Mouse (Mus musculus) intestine, embryonic 15.5 days (tissue): ENCODE data around the gene St3gal4. TPM values are rescaled to one million over a fixed set of nuclear protein-coding genes. Genes with fewer than 3 reads are reported as not detected.

Experiments
- ATAC-seq: fragments of 200-750 bp; cut with Nextera tagmentation; 2 replicates; pipeline ENCODE4 v1.8.0; 2017; ENCODE audit warnings: moderate TSS enrichment, moderate library complexity
- H3K27ac ChIP-seq: fragments of 300-500 bp; sonication (generic); 2 replicates; pipeline ENCODE4 v1.5.1; 2015; ENCODE audit warnings: mild to moderate bottlenecking, inconsistent platforms
- H3K27me3 ChIP-seq: fragments of 300-500 bp; sonication (generic); replicated peaks from 2 replicates; pipeline ENCODE4 v1.6.1; 2015; ENCODE audit warnings: inconsistent platforms
- H3K36me3 ChIP-seq: fragments of 300-500 bp; sonication (generic); 2 replicates; pipeline ENCODE4 v1.6.1; 2015; ENCODE audit warnings: inconsistent platforms
- H3K4me1 ChIP-seq: fragments of 300-500 bp; sonication (generic); replicated peaks from 2 replicates; pipeline ENCODE4 v1.6.1; 2015; ENCODE audit warnings: inconsistent platforms
- H3K4me2 ChIP-seq: fragments of 300-500 bp; sonication (generic); replicated peaks from 2 replicates; pipeline ENCODE4 v1.6.1; 2015; ENCODE audit warnings: mild to moderate bottlenecking, inconsistent platforms
- H3K4me3 ChIP-seq: fragments of 300-500 bp; sonication (generic); replicated peaks from 2 replicates; pipeline ENCODE4 v1.5.1; 2015; ENCODE audit warnings: inconsistent platforms
- H3K9ac ChIP-seq: fragments of 300-500 bp; sonication (generic); 2 replicates; pipeline ENCODE4 v1.6.1; 2015; ENCODE audit warnings: inconsistent platforms
- H3K9me3 ChIP-seq: fragments of 300-500 bp; sonication (generic); 2 replicates; pipeline ENCODE4 v1.6.1; 2016; ENCODE audit warnings: inconsistent platforms
- WGBS: fragments of 180-500 bp; shearing (Covaris S2); methylation state at CpG from one replicate; pipeline ENCODE4 v1.1.7; 2015; 5-methylcytosine and 5-hydroxymethylcytosine counted together
- polyA plus RNA-seq: library from polyadenylated mRNA; unstranded; fragments of >200 nt; fragmentation: Nextera tagmentation; extraction: Ambion mirVana; gene quantifications from 2 replicates; pipeline ENCODE4 v1.2.1, GENCODE M21; 2015

St3gal4 gene
- polyA plus RNA-seq, 1 experiment from 2014 or later = 146 TPM

DNA sequence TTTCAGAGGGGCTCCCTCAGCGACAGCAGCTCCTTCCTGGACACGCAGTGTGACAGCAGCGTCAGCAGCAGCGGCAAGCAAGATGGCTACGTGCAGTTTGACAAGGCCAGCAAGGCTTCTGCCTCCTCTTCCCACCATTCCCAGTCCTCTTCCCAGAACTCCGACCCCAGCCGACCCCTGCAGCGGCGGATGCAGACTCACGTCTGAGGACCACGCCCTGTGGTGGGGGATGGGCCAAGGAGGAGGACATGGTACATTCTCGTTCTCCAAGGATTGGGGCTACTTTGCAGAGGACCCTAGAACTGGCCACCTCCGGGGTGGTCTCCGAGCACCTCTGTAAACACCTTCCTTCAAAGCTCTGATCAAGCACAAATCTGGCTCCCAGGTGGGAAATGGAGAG lies 84.0 kb downstream of the St3gal4 start:
- H3K36me3 ChIP-seq = no peaks in the 10 kb centered on the region
- peaks cover 10% of the 10 kb centered on the region; the same call in 1 of the 2 replicates for H3K4me1 ChIP-seq
- no peak overlapping the region for H3K9ac ChIP-seq
- H3K27me3 ChIP-seq = no peaks in the 10 kb centered on the region
- no peak for ATAC-seq
- H3K4me3 ChIP-seq = no peak overlapping the region
- H3K9me3 ChIP-seq = no peaks in the 10 kb centered on the region
- no peak overlapping the region for H3K27ac ChIP-seq
- no peak overlapping the region for H3K4me2 ChIP-seq
- WGBS = 45% methylated on average over 14 of the region's 14 CpGs

DNA sequence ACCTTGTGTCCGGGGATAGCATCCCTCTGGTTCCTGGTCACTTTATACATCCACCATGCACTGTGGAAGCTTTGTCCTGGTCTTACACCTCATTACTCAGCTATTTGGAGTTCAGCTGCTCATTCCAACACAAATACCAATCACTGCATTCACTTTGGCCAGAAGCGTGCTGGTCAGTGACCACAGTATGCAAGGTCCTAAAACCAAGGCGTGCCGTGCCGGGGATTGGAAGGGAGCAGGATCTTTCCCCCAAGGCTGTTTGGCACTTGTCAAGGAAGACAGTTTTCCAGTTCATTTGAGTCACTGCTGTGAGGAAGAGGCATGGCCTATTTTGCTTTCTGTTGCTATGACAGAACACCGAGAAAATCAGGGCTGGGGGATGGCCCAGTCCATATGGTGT lies 86.6 kb downstream of the St3gal4 start:
- Histone ChIP-seq H3K4me1 (peaks cover 5% of the 10 kb centered on the region; the same call in 1 of the 2 replicates), H3K9me3 (no peaks in the 10 kb centered on the region), H3K27ac (no peak overlapping the region), H3K4me3 (no peak overlapping the region), H3K27me3 (no peaks in the 10 kb centered on the region), H3K4me2 (no peak overlapping the region), H3K36me3 (no peaks in the 10 kb centered on the region), H3K9ac (no peak overlapping the region)
- ATAC-seq = no peak
- WGBS = 76% methylated on average over 6 of the region's 6 CpGs

DNA sequence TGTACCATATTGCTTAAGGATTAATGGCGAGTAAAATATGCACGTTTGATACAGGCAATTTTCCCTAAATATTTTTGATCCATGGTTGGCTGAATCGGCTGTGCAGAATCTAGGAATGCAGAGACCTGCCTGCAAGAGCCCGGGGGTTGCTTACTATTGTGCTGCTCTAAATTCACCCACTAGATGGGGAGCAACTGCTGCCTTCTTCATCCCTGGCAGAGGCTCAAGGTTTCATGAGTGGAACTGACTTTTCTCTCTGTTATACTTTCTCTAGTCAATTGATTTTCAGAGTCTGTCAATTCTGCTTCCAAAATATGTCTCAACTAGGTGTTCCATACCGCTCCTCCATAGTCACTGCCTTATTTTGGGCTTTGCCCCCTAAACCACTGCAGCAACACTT lies 88.2 kb downstream of the St3gal4 start:
- no peak for ATAC-seq
- no peaks in the 10 kb centered on the region for H3K36me3 ChIP-seq
- no peak overlapping the region for H3K4me3 ChIP-seq
- H3K27ac ChIP-seq = no peak overlapping the region
- H3K9ac ChIP-seq = no peak overlapping the region
- no peak overlapping the region for H3K4me2 ChIP-seq
- peaks cover 4% of the 10 kb centered on the region for H3K27me3 ChIP-seq
- 65% methylated on average over 5 of the region's 5 CpGs for WGBS
- no peaks in the 10 kb centered on the region for H3K9me3 ChIP-seq
- H3K4me1 ChIP-seq = peaks cover 5% of the 10 kb centered on the region; the same call in 1 of the 2 replicates

DNA sequence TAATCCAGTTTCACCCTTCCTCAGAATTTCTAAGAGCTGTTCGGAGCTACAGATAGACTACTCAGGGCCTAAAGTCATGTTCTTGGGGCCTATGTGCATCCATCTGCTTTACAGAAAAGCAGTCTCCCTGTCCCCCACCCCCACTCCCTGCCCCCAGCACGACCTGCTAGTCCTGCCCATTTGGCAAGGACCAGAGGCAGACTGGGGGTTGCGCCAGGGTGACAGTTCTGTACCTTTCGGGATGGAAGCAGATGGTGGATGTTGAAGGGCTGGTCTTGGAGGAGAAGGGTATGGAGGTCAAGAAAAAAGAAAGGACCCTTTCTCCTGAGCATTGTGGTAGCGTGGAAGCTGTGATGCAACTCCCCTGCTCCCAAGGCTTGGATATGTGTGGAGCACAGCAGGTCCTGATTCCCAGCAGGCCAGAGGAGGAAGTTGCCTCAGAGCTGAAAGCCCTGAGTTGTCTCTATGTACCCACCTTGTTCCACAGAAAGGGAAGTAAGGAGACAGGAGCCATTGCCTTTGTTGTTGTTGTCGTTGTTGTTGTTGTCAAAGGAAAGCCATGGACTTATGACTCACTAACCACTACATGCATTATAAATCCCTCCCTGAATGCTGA lies 91.6 kb downstream of the St3gal4 start:
- no peaks in the 10 kb centered on the region for H3K9me3 ChIP-seq
- H3K36me3 ChIP-seq = no peaks in the 10 kb centered on the region
- 85% methylated on average over 6 of the region's 6 CpGs for WGBS
- no peak for ATAC-seq
- H3K4me3 ChIP-seq = no peak overlapping the region
- no peak overlapping the region for H3K4me2 ChIP-seq
- H3K9ac ChIP-seq = no peak overlapping the region
- H3K27ac ChIP-seq = no peak overlapping the region
- H3K27me3 ChIP-seq = peaks cover 15% of the 10 kb centered on the region
- H3K4me1 ChIP-seq = 0 out of 2 replicates have a peak, but pooled peaks cover 7% of the 10 kb centered on the region

- 52% methylated on average over 6 of the region's 6 CpGs for WGBS
- no peak overlapping the region for H3K27ac ChIP-seq
- H3K9me3 ChIP-seq = no peaks in the 10 kb centered on the region
- no peak overlapping the region for H3K4me2 ChIP-seq
- H3K27me3 ChIP-seq = peaks cover 15% of the 10 kb centered on the region
- no peaks in the 10 kb centered on the region for H3K36me3 ChIP-seq
- H3K9ac ChIP-seq = no peak overlapping the region
- ATAC-seq = no peak
- H3K4me3 ChIP-seq = no peak overlapping the region
- 0 out of 2 replicates have a peak, but pooled peaks cover 7% of the 10 kb centered on the region for H3K4me1 ChIP-seq
Measured at GRCm38 (mm10) chr9:35026897-35027311, 92.2 kb downstream of the St3gal4 start.

DNA sequence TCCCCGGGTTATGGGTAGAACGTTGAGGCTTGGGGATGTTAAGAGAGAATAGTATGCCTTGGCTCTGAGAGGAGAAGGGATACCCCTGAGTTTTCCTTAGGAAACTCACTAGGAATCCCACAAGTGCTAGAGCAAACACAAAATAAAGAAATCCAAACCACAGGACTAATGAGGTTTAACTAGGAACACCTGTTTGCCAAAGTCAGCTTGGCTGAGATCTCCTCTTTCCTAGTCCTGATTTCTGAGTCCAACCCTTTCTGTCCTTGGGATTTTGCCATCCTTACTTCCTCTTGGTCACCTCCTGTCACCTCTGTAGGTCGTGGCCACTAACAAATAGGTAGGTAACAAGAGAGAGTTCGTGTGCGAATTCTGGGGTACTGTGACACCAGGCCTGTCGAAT lies 92.8 kb downstream of the St3gal4 start:
- no peak overlapping the region for H3K4me2 ChIP-seq
- peaks cover 15% of the 10 kb centered on the region for H3K27me3 ChIP-seq
- H3K27ac ChIP-seq = no peak overlapping the region
- ATAC-seq = no peak
- 91% methylated on average over 6 of the region's 6 CpGs for WGBS
- no peak overlapping the region for H3K4me3 ChIP-seq
- H3K9ac ChIP-seq = no peak overlapping the region
- H3K4me1 ChIP-seq = 0 out of 2 replicates have a peak, but pooled peaks cover 7% of the 10 kb centered on the region
- no peaks in the 10 kb centered on the region for H3K36me3 ChIP-seq
- no peaks in the 10 kb centered on the region for H3K9me3 ChIP-seq

GRCm38 (mm10) chr9:35024591-35025496 lies 94.2 kb downstream of the St3gal4 start:
- Histone ChIP-seq H3K9ac (peak overlapping the region; percentile 23; the same call in 1 of the 2 replicates), H3K4me2 (peak overlapping the region; percentile 58), H3K4me3 (peak overlapping the region; percentile 15), H3K36me3 (no peaks in the 10 kb centered on the region), H3K4me1 (peaks cover 11% of the 10 kb centered on the region), H3K9me3 (no peaks in the 10 kb centered on the region), H3K27ac (no peak overlapping the region), H3K27me3 (peaks cover 15% of the 10 kb centered on the region)
- 9% methylated on average over 25 of the region's 25 CpGs for WGBS
- peak; percentile 31 for ATAC-seq

- 77% methylated on average over 1 of the region's 1 CpGs for WGBS
- no peak overlapping the region for H3K4me2 ChIP-seq
- ATAC-seq = no peak
Measured at GRCm38 (mm10) chr9:35021744-35022143, 97.3 kb downstream of the St3gal4 start.

GRCm38 (mm10) chr9:35020015-35020653 lies 98.9 kb downstream of the St3gal4 start:
- Histone ChIP-seq H3K4me2 (no peak overlapping the region), H3K9me3 (no peaks in the 10 kb centered on the region), H3K9ac (no peak overlapping the region), H3K4me1 (peaks cover 18% of the 10 kb centered on the region), H3K27me3 (peaks cover 4% of the 10 kb centered on the region), H3K4me3 (no peak overlapping the region), H3K27ac (no peak overlapping the region), H3K36me3 (no peaks in the 10 kb centered on the region)
- WGBS = 47% methylated on average over 11 of the region's 11 CpGs
- ATAC-seq = no peak

More at GRCm38 (mm10) chr9:35021744-35022143, 97.3 kb downstream of the St3gal4 start:
- no peak overlapping the region for H3K9ac ChIP-seq
- no peaks in the 10 kb centered on the region for H3K9me3 ChIP-seq
- no peak overlapping the region for H3K27ac ChIP-seq
- H3K4me3 ChIP-seq = no peak overlapping the region
- peaks cover 15% of the 10 kb centered on the region for H3K27me3 ChIP-seq
- no peaks in the 10 kb centered on the region for H3K36me3 ChIP-seq
- H3K4me1 ChIP-seq = peaks cover 20% of the 10 kb centered on the region

- no peak overlapping the region for H3K27ac ChIP-seq
- H3K4me3 ChIP-seq = no peak overlapping the region
- peaks cover 13% of the 10 kb centered on the region for H3K4me1 ChIP-seq
- ATAC-seq = peak; percentile 49
- H3K9me3 ChIP-seq = no peaks in the 10 kb centered on the region
- 16% methylated on average over 3 of the region's 3 CpGs for WGBS
- H3K36me3 ChIP-seq = no peaks in the 10 kb centered on the region
- H3K4me2 ChIP-seq = no peak overlapping the region
- H3K9ac ChIP-seq = no peak overlapping the region
- H3K27me3 ChIP-seq = no peaks in the 10 kb centered on the region
Measured at GRCm38 (mm10) chr9:35019372-35019771, 99.7 kb downstream of the St3gal4 start.

GRCm38 (mm10) chr9:35018056-35018455 lies 101.0 kb downstream of the St3gal4 start:
- no peaks in the 10 kb centered on the region for H3K36me3 ChIP-seq
- H3K4me3 ChIP-seq = no peak overlapping the region
- ATAC-seq = 0 out of 2 replicates have a peak, but pooled peaks have one; percentile 26
- no peak overlapping the region for H3K27ac ChIP-seq
- no peaks in the 10 kb centered on the region for H3K9me3 ChIP-seq
- no peak overlapping the region for H3K9ac ChIP-seq
- 23% methylated on average over 5 of the region's 5 CpGs for WGBS
- H3K4me2 ChIP-seq = 0 out of 2 replicates have a peak overlapping the region, but pooled peaks have one; percentile 37
- peaks cover 13% of the 10 kb centered on the region for H3K4me1 ChIP-seq
- H3K27me3 ChIP-seq = no peaks in the 10 kb centered on the region; the same call in 1 of the 2 replicates

DNA sequence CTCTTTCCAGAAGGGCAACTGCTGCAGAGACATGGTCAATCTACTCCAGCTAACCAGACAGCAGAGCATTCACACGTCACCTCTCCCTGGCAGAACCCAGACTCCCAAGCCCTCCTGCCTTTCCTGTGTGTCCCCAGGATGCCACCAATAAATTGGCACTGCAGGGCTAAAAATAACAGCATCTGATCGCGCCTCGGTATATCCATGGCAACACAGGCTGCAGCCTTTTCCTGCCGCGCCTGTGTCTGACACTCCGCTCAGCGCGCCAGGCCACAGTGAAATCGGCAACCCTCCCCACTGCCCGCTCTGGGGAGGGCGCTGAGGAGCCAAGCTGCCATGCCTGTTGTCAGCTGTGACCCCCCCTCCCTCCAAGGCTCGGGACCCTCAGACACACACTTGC lies 101.5 kb downstream of the St3gal4 start:
- H3K9ac ChIP-seq = no peak overlapping the region
- H3K36me3 ChIP-seq = no peaks in the 10 kb centered on the region
- peak; percentile 32; the same call in 1 of the 2 replicates for ATAC-seq
- H3K9me3 ChIP-seq = no peaks in the 10 kb centered on the region
- no peaks in the 10 kb centered on the region; the same call in 1 of the 2 replicates for H3K27me3 ChIP-seq
- no peak overlapping the region for H3K27ac ChIP-seq
- 19% methylated on average over 13 of the region's 13 CpGs for WGBS
- no peak overlapping the region for H3K4me3 ChIP-seq
- peaks cover 13% of the 10 kb centered on the region for H3K4me1 ChIP-seq
- H3K4me2 ChIP-seq = peak overlapping the region; percentile 37
